Mouse (Mus musculus): ENCODE measurements at regions not wholly inside any gene's neighbourhood (a gene's known extent, or its start where the extent isn't known, plus 50 kb on each side); places are given as distances from the start of the nearest gene placed in this dataset.

- Histone ChIP-seq H3K27me3 (replicated peaks; ENCODE audit: control insufficient read depth, insufficient read depth, low read length) (no peaks in the 10 kb centered on the region), H3K4me1 (replicated peaks; ENCODE audit: control insufficient read depth, insufficient read depth, low read length) (no peaks in the 10 kb centered on the region), H3K4me3 (ENCODE audit: low read depth, low read length) (no peak overlapping the region), H3K9ac (ENCODE audit: low read length) (no peak overlapping the region), H3K27ac (ENCODE audit: low read depth) (no peak overlapping the region), H3K4me2 (ENCODE audit: low read length) (no peak overlapping the region), H3K36me3 (ENCODE audit: control insufficient read depth, insufficient read depth, low read length) (no peaks in the 10 kb centered on the region), H3K9me3 (ENCODE audit: control insufficient read depth, low read length) (no peaks in the 10 kb centered on the region)
- ATAC-seq (replicated peaks; ENCODE audit: low FRiP score, low TSS enrichment, low read depth) (no peak), DNase-seq (ENCODE audit: low spot score) (no peak)
Measured at GRCm38 (mm10) chr4:18620361-18620760, 984.9 kb upstream of the Gm12353 start.

DNA sequence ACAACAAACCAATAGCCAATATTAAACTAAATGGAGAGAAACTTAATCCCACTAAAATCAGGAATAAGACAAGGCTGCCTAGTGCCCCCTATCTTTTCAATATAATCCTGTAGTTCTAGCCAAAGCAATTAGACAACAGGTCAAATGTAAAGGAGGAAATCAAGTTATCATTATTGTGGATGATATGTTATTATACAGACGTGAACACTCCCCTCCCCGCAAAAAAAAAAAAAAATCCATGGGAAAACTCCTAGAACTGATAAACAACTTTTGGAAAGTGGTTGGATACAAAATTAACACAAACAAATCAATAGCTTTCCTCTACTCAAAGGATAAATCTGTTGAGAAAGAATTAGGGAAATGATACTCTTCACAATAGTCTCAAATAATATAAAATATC, 966.2 kb upstream of the Gm12353 start:
- Histone ChIP-seq H3K4me2 (ENCODE audit: low read length) (no peak overlapping the region), H3K36me3 (ENCODE audit: control insufficient read depth, insufficient read depth, low read length) (no peaks in the 10 kb centered on the region), H3K9me3 (ENCODE audit: control insufficient read depth, low read length) (no peaks in the 10 kb centered on the region), H3K4me3 (ENCODE audit: low read depth, low read length) (no peak overlapping the region), H3K4me1 (replicated peaks; ENCODE audit: control insufficient read depth, insufficient read depth, low read length) (no peaks in the 10 kb centered on the region), H3K9ac (ENCODE audit: low read length) (no peak overlapping the region), H3K27me3 (replicated peaks; ENCODE audit: control insufficient read depth, insufficient read depth, low read length) (no peaks in the 10 kb centered on the region), H3K27ac (ENCODE audit: low read depth) (no peak overlapping the region)
- WGBS = 88% methylated on average over 2 of the region's 2 CpGs
- ATAC-seq (replicated peaks; ENCODE audit: low FRiP score, low TSS enrichment, low read depth) (no peak), DNase-seq (ENCODE audit: low spot score) (no peak)

GRCm38 (mm10) chr4:18649153-18649552, 956.1 kb upstream of the Gm12353 start:
- no peak overlapping the region for H3K4me2 ChIP-seq (ENCODE audit: low read length)
- no peak overlapping the region for H3K4me3 ChIP-seq (ENCODE audit: low read depth, low read length)
- ATAC-seq (replicated peaks; ENCODE audit: low FRiP score, low TSS enrichment, low read depth) (no peak), DNase-seq (ENCODE audit: low spot score) (no peak)
- 39% methylated on average over 1 of the region's 1 CpGs for WGBS
- H3K27me3 ChIP-seq (replicated peaks; ENCODE audit: control insufficient read depth, insufficient read depth, low read length) = no peaks in the 10 kb centered on the region
- no peaks in the 10 kb centered on the region for H3K36me3 ChIP-seq (ENCODE audit: control insufficient read depth, insufficient read depth, low read length)
- no peaks in the 10 kb centered on the region for H3K9me3 ChIP-seq (ENCODE audit: control insufficient read depth, low read length)
- H3K4me1 ChIP-seq (replicated peaks; ENCODE audit: control insufficient read depth, insufficient read depth, low read length) = no peaks in the 10 kb centered on the region
- H3K9ac ChIP-seq (ENCODE audit: low read length) = no peak overlapping the region
- no peak overlapping the region for H3K27ac ChIP-seq (ENCODE audit: low read depth)

- no peaks in the 10 kb centered on the region for H3K27me3 ChIP-seq (replicated peaks; ENCODE audit: control insufficient read depth, insufficient read depth, low read length)
- no peaks in the 10 kb centered on the region for H3K9me3 ChIP-seq (ENCODE audit: control insufficient read depth, low read length)
- DNase-seq (ENCODE audit: low spot score) = no peak
- H3K4me3 ChIP-seq (ENCODE audit: low read depth, low read length) = no peak overlapping the region
- H3K36me3 ChIP-seq (ENCODE audit: control insufficient read depth, insufficient read depth, low read length) = no peaks in the 10 kb centered on the region
- no peak for ATAC-seq (replicated peaks; ENCODE audit: low FRiP score, low TSS enrichment, low read depth)
- H3K4me2 ChIP-seq (ENCODE audit: low read length) = no peak overlapping the region
- H3K27ac ChIP-seq (ENCODE audit: low read depth) = no peak overlapping the region
- no peak overlapping the region for H3K9ac ChIP-seq (ENCODE audit: low read length)
- no peaks in the 10 kb centered on the region for H3K4me1 ChIP-seq (replicated peaks; ENCODE audit: control insufficient read depth, insufficient read depth, low read length)
- WGBS = 67% methylated on average over 3 of the region's 3 CpGs
Measured at GRCm38 (mm10) chr4:18685891-18686544, 919.2 kb upstream of the Gm12353 start.

GRCm38 (mm10) chr4:18694076-18694475, 911.2 kb upstream of the Gm12353 start:
- ATAC-seq (replicated peaks; ENCODE audit: low FRiP score, low TSS enrichment, low read depth) (no peak), DNase-seq (ENCODE audit: low spot score) (no peak)
- H3K4me2 ChIP-seq (ENCODE audit: low read length) = no peak overlapping the region
- no peaks in the 10 kb centered on the region for H3K9me3 ChIP-seq (ENCODE audit: control insufficient read depth, low read length)
- H3K4me1 ChIP-seq (replicated peaks; ENCODE audit: control insufficient read depth, insufficient read depth, low read length) = no peaks in the 10 kb centered on the region
- no peak overlapping the region for H3K4me3 ChIP-seq (ENCODE audit: low read depth, low read length)
- no peak overlapping the region for H3K9ac ChIP-seq (ENCODE audit: low read length)
- no peak overlapping the region for H3K27ac ChIP-seq (ENCODE audit: low read depth)
- H3K36me3 ChIP-seq (ENCODE audit: control insufficient read depth, insufficient read depth, low read length) = no peaks in the 10 kb centered on the region
- H3K27me3 ChIP-seq (replicated peaks; ENCODE audit: control insufficient read depth, insufficient read depth, low read length) = no peaks in the 10 kb centered on the region

DNA sequence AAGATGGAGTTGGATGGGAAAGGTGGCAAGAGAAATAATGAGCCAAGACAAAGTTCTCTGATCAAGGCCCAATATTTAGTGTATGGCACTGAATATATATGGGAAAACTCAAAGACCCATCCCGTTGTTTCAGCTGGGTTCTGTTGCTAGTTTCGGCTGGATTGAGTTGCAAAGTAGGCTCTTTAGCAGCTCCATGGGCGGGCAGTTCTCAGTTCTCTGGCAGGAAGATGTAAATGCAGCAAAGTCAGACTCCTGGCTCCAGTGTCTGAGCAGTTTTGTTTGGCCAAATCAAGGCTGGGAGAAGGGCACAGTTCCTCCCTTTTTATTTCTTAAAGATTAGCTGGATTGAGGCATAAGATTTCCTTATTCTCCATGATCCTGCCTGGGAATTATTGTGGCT, 909.0 kb upstream of the Gm12353 start:
- Histone ChIP-seq H3K9me3 (ENCODE audit: control insufficient read depth, low read length) (no peaks in the 10 kb centered on the region), H3K4me3 (ENCODE audit: low read depth, low read length) (no peak overlapping the region), H3K4me1 (replicated peaks; ENCODE audit: control insufficient read depth, insufficient read depth, low read length) (no peaks in the 10 kb centered on the region), H3K36me3 (ENCODE audit: control insufficient read depth, insufficient read depth, low read length) (no peaks in the 10 kb centered on the region), H3K27ac (ENCODE audit: low read depth) (no peak overlapping the region), H3K4me2 (ENCODE audit: low read length) (no peak overlapping the region), H3K9ac (ENCODE audit: low read length) (no peak overlapping the region), H3K27me3 (replicated peaks; ENCODE audit: control insufficient read depth, insufficient read depth, low read length) (no peaks in the 10 kb centered on the region)
- DNase-seq (ENCODE audit: low spot score) = no peak
- no peak for ATAC-seq (replicated peaks; ENCODE audit: low FRiP score, low TSS enrichment, low read depth)
- 59% methylated on average over 3 of the region's 3 CpGs for WGBS

DNA sequence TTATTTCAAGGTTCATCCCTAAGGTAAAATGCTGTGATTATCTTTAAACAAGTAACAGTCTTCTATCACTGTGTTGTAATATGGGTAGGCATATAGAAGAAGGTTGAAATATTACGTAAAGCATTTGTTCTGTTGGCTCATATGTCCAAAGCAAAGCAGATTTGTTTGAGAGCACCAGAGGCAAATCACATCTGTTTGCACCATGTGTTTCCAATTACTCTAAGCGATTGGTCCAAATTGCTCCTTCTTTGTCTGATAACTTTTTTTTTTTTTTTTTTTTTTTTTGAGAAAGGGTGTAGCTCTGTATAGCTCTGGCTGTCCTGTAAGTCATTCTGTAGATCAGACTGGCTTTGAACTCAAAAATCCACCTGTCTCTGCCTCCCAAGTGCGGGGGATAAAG, 861.0 kb upstream of the Gm12353 start:
- Histone ChIP-seq H3K4me3 (ENCODE audit: low read depth, low read length) (no peak overlapping the region), H3K9ac (ENCODE audit: low read length) (no peak overlapping the region), H3K36me3 (ENCODE audit: control insufficient read depth, insufficient read depth, low read length) (no peaks in the 10 kb centered on the region), H3K4me1 (replicated peaks; ENCODE audit: control insufficient read depth, insufficient read depth, low read length) (no peaks in the 10 kb centered on the region), H3K4me2 (ENCODE audit: low read length) (no peak overlapping the region), H3K9me3 (ENCODE audit: control insufficient read depth, low read length) (no peaks in the 10 kb centered on the region), H3K27me3 (replicated peaks; ENCODE audit: control insufficient read depth, insufficient read depth, low read length) (no peaks in the 10 kb centered on the region), H3K27ac (ENCODE audit: low read depth) (no peak overlapping the region)
- 90% methylated on average over 3 of the region's 3 CpGs for WGBS
- ATAC-seq (replicated peaks; ENCODE audit: low FRiP score, low TSS enrichment, low read depth) (no peak), DNase-seq (ENCODE audit: low spot score) (no peak)

DNA sequence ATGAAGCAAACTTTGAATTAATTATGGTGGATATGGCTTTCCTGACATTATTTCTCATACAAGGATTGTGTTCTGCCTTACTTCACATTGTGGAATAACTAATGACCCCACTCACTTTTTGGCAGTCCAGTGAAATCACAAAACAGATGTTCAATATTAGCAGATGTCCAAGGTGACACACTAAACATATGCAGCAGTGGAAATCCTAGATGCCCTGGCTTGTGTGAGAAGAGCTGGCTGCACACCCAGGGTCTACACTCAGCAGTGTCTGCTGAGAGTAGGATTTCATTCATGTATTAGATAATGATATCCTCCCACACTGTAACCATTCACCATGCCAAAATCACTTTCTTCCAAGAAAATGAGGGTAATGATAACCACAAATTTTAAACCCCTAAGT, 816.9 kb upstream of the Gm12353 start:
- H3K27me3 ChIP-seq (replicated peaks; ENCODE audit: control insufficient read depth, insufficient read depth, low read length) = no peaks in the 10 kb centered on the region
- ATAC-seq (replicated peaks; ENCODE audit: low FRiP score, low TSS enrichment, low read depth) (peak; percentile 53; the same call in 1 of the 2 replicates), DNase-seq (ENCODE audit: low spot score) (no peak)
- H3K4me3 ChIP-seq (ENCODE audit: low read depth, low read length) = no peak overlapping the region
- H3K4me1 ChIP-seq (replicated peaks; ENCODE audit: control insufficient read depth, insufficient read depth, low read length) = no peaks in the 10 kb centered on the region
- no peak overlapping the region for H3K9ac ChIP-seq (ENCODE audit: low read length)
- H3K27ac ChIP-seq (ENCODE audit: low read depth) = no peak overlapping the region
- H3K4me2 ChIP-seq (ENCODE audit: low read length) = no peak overlapping the region
- no peaks in the 10 kb centered on the region for H3K36me3 ChIP-seq (ENCODE audit: control insufficient read depth, insufficient read depth, low read length)
- no peaks in the 10 kb centered on the region for H3K9me3 ChIP-seq (ENCODE audit: control insufficient read depth, low read length)

DNA sequence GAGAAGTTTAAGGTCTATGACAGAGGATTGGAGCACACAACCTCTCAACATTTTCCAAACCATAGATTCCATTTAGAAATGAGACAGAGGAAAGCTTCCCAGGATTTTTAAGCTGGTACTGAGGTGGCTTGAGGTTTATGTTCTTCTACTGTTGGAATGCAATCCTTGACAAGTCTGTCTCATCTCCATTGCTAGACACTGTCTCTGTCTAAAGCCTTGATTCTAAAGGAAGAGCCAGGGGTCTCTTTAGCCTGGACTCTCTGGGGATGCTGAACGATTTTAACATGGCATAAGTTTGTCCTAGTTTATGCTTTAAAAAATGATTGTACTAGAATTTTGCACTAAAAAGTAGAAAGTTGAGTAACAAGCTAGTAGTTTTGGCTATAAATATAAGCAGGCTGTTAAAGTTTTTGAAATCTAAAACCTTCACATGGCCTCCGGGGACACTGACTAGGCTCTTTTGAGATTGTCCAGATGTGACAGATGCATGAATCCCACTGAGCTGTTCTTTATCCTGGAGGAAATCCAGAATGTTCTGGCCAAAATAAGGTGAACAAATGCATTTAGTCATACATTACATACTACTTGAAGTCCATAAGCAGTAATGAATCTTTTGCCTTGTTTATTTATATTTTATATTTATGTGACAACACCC, 809.4 kb upstream of the Gm12353 start:
- no peaks in the 10 kb centered on the region for H3K9me3 ChIP-seq (ENCODE audit: control insufficient read depth, low read length)

More for the DNA sequence above, 809.4 kb upstream of the Gm12353 start:
- Histone ChIP-seq H3K27ac (ENCODE audit: low read depth) (0 out of 2 replicates have a peak overlapping the region, but pooled peaks have one; percentile 34), H3K4me2 (ENCODE audit: low read length) (no peak overlapping the region), H3K4me3 (ENCODE audit: low read depth, low read length) (no peak overlapping the region), H3K9ac (ENCODE audit: low read length) (no peak overlapping the region), H3K36me3 (ENCODE audit: control insufficient read depth, insufficient read depth, low read length) (no peaks in the 10 kb centered on the region), H3K27me3 (replicated peaks; ENCODE audit: control insufficient read depth, insufficient read depth, low read length) (no peaks in the 10 kb centered on the region), H3K4me1 (replicated peaks; ENCODE audit: control insufficient read depth, insufficient read depth, low read length) (no peaks in the 10 kb centered on the region)
- 28% methylated on average over 2 of the region's 2 CpGs for WGBS
- peak; percentile 75; the same call in 1 of the 2 replicates for ATAC-seq (replicated peaks; ENCODE audit: low FRiP score, low TSS enrichment, low read depth)
- DNase-seq (ENCODE audit: low spot score) = no peak
